Mouse (Mus musculus) kidney, embryonic 16.5 days (tissue): ENCODE results near the gene Olfr15. TPM values are rescaled to one million over a fixed set of nuclear protein-coding genes. Genes with fewer than 3 reads are reported as not detected.
"Not testable (repeated sequence)": the region's sequence is repeated elsewhere in the genome, so short reads cannot be mapped to it uniquely, and the experiment has no call there.

Experiments used
- ATAC-seq: fragments of 200-750 bp; cut with Nextera tagmentation; 2 replicates; pipeline ENCODE4 v1.8.0; 2017; ENCODE audit warnings: moderate TSS enrichment; ENCODE audit not compliant: low FRiP score, low TSS enrichment
- H3K27ac ChIP-seq: fragments of 300-500 bp; sonication (generic); 2 replicates; pipeline ENCODE4 v1.5.1; 2014; ENCODE audit warnings: low read length
- H3K27me3 ChIP-seq: fragments of 300-500 bp; sonication (generic); 2 replicates; pipeline ENCODE4 v1.6.1; 2014; ENCODE audit warnings: low read length, control low read depth, mixed read lengths; ENCODE audit not compliant: insufficient read depth
- H3K36me3 ChIP-seq: fragments of 300-500 bp; sonication (generic); 2 replicates; pipeline ENCODE4 v1.6.1; 2014; ENCODE audit warnings: low read length, control low read depth, mixed read lengths; ENCODE audit not compliant: insufficient read depth
- H3K4me1 ChIP-seq: fragments of 300-500 bp; sonication (generic); 2 replicates; pipeline ENCODE4 v1.6.1; 2014; ENCODE audit warnings: low read length, control low read depth, mixed read lengths; ENCODE audit not compliant: insufficient read depth
- H3K4me2 ChIP-seq: fragments of 300-500 bp; sonication (generic); replicated peaks from 2 replicates; pipeline ENCODE4 v1.6.1; 2014; ENCODE audit warnings: low read depth, low read length
- H3K4me3 ChIP-seq: fragments of 300-500 bp; sonication (generic); 2 replicates; pipeline ENCODE4 v1.5.1; 2014; ENCODE audit warnings: mild to moderate bottlenecking, low read length
- H3K9ac ChIP-seq: fragments of 300-500 bp; sonication (generic); replicated peaks from 2 replicates; pipeline ENCODE4 v1.6.1; 2014; ENCODE audit warnings: low read length
- H3K9me3 ChIP-seq: fragments of 300-500 bp; sonication (generic); 2 replicates; pipeline ENCODE4 v1.6.1; 2016; ENCODE audit warnings: low read length, control low read depth
- WGBS: fragments of 180-500 bp; shearing (Covaris S2); extraction: QIAGEN DNeasy Blood & Tissue Kit; methylation state at CpG from one replicate; pipeline ENCODE4 v1.1.7; 2014; 5-methylcytosine and 5-hydroxymethylcytosine counted together
- polyA plus RNA-seq: library from polyadenylated mRNA; unstranded; fragments of >200 nt; fragmentation: Nextera tagmentation; extraction: Ambion mirVana; gene quantifications from 2 replicates; pipeline ENCODE4 v1.2.1, GENCODE M21; 2015

Gene Olfr15
- polyA plus RNA-seq, 1 experiment from 2014 or later, result not detected

GRCm38 (mm10) chr16:3842989-3843388, 12.3 kb downstream of the Olfr15 start:
- WGBS, result 29% methylated on average over 4 of the region's 4 CpGs
- H3K4me2 ChIP-seq, result no peak overlapping the region
- peaks cover 5% of the 10 kb centered on the region for H3K4me1 ChIP-seq
- no peaks in the 10 kb centered on the region for H3K27me3 ChIP-seq
- no peak overlapping the region for H3K4me3 ChIP-seq
- no peak overlapping the region for H3K9ac ChIP-seq
- ATAC-seq, result no peak
- H3K36me3 ChIP-seq, result no peaks in the 10 kb centered on the region
- H3K9me3 ChIP-seq, result no peaks in the 10 kb centered on the region
- no peak overlapping the region for H3K27ac ChIP-seq

GRCm38 (mm10) chr16:3843796-3844195, 13.1 kb downstream of the Olfr15 start:
- H3K4me3 ChIP-seq, result no peak overlapping the region
- peaks cover 7% of the 10 kb centered on the region for H3K4me1 ChIP-seq
- no peaks in the 10 kb centered on the region for H3K9me3 ChIP-seq
- WGBS, result 80% methylated on average over 1 of the region's 1 CpGs
- no peaks in the 10 kb centered on the region for H3K27me3 ChIP-seq
- H3K9ac ChIP-seq, result no peak overlapping the region
- H3K27ac ChIP-seq, result no peak overlapping the region
- no peak overlapping the region for H3K4me2 ChIP-seq
- no peak for ATAC-seq
- H3K36me3 ChIP-seq, result no peaks in the 10 kb centered on the region

GRCm38 (mm10) chr16:3846711-3847518, 16.2 kb downstream of the Olfr15 start, which contains the start of gene Zfp174:
Gene Zfp174, plus strand, starts transcription at chr16:3847268.
- ATAC-seq, result peak; percentile 100
- 3% methylated on average over 38 of the region's 38 CpGs for WGBS
- Histone ChIP-seq H3K9me3 (no peaks in the 10 kb centered on the region), H3K27me3 (no peaks in the 10 kb centered on the region), H3K4me2 (peak within 1 kb of the TSS; percentile 76), H3K36me3 (no peaks in the 10 kb centered on the region), H3K4me3 (peak within 1 kb of the TSS; percentile 78), H3K27ac (peak within 1 kb of the TSS; percentile 32), H3K9ac (peak within 1 kb of the TSS; percentile 77), H3K4me1 (peaks cover 7% of the 10 kb centered on the region)

GRCm38 (mm10) chr16:3847871-3848270, 17.2 kb downstream of the Olfr15 start:
- Histone ChIP-seq H3K27me3 (no peaks in the 10 kb centered on the region), H3K4me3 (peak overlapping the region; percentile 78), H3K4me2 (peak overlapping the region; percentile 76), H3K27ac (no peak overlapping the region), H3K9me3 (no peaks in the 10 kb centered on the region), H3K4me1 (peaks cover 7% of the 10 kb centered on the region), H3K9ac (peak overlapping the region; percentile 77), H3K36me3 (no peaks in the 10 kb centered on the region)
- 70% methylated on average over 4 of the region's 4 CpGs for WGBS
- no peak for ATAC-seq

GRCm38 (mm10) chr16:3848416-3848815, 17.7 kb downstream of the Olfr15 start:
- ATAC-seq, result no peak
- H3K4me3 ChIP-seq, result no peak overlapping the region
- WGBS, result 81% methylated on average over 3 of the region's 3 CpGs
- H3K4me2 ChIP-seq, result no peak overlapping the region
- H3K4me1 ChIP-seq, result peaks cover 7% of the 10 kb centered on the region
- no peaks in the 10 kb centered on the region for H3K27me3 ChIP-seq
- H3K9me3 ChIP-seq, result no peaks in the 10 kb centered on the region
- H3K9ac ChIP-seq, result no peak overlapping the region
- H3K36me3 ChIP-seq, result no peaks in the 10 kb centered on the region
- no peak overlapping the region for H3K27ac ChIP-seq

GRCm38 (mm10) chr16:3851301-3851700, 20.6 kb downstream of the Olfr15 start:
- H3K9ac ChIP-seq, H3K27me3 ChIP-seq, H3K9me3 ChIP-seq, H3K27ac ChIP-seq, ATAC-seq, H3K4me2 ChIP-seq, H3K36me3 ChIP-seq, H3K4me3 ChIP-seq: not testable (repeated sequence)
- 84% methylated on average over 13 of the region's 13 CpGs for WGBS
- peaks cover 15% of the 10 kb centered on the region for H3K4me1 ChIP-seq

GRCm38 (mm10) chr16:3852586-3852985, 21.9 kb downstream of the Olfr15 start:
- no peak overlapping the region for H3K27ac ChIP-seq
- no peak for ATAC-seq
- no peak overlapping the region for H3K4me2 ChIP-seq
- 46% methylated on average over 12 of the region's 12 CpGs for WGBS
- no peaks in the 10 kb centered on the region for H3K9me3 ChIP-seq
- no peaks in the 10 kb centered on the region for H3K27me3 ChIP-seq
- no peak overlapping the region for H3K9ac ChIP-seq
- H3K4me3 ChIP-seq, result no peak overlapping the region
- H3K36me3 ChIP-seq, result no peaks in the 10 kb centered on the region
- peaks cover 13% of the 10 kb centered on the region for H3K4me1 ChIP-seq

GRCm38 (mm10) chr16:3854437-3855182, 23.9 kb downstream of the Olfr15 start:
- H3K36me3 ChIP-seq, result no peaks in the 10 kb centered on the region
- H3K27ac ChIP-seq, result peak overlapping the region; percentile 84
- H3K4me3 ChIP-seq, result no peak overlapping the region
- WGBS, result 41% methylated on average over 11 of the region's 11 CpGs
- H3K9ac ChIP-seq, result no peak overlapping the region
- H3K4me2 ChIP-seq, result no peak overlapping the region
- H3K27me3 ChIP-seq, result no peaks in the 10 kb centered on the region
- H3K4me1 ChIP-seq, result peaks cover 8% of the 10 kb centered on the region; the same call in 1 of the 2 replicates
- no peaks in the 10 kb centered on the region for H3K9me3 ChIP-seq
- ATAC-seq, result peak; percentile 81

- Histone ChIP-seq H3K27me3 (no peaks in the 10 kb centered on the region), H3K4me3 (no peak overlapping the region), H3K27ac (no peak overlapping the region), H3K9ac (no peak overlapping the region), H3K36me3 (peaks cover 4% of the 10 kb centered on the region; the same call in 1 of the 2 replicates), H3K9me3 (no peaks in the 10 kb centered on the region), H3K4me2 (no peak overlapping the region), H3K4me1 (peaks cover 8% of the 10 kb centered on the region; the same call in 1 of the 2 replicates)
- 80% methylated on average over 1 of the region's 1 CpGs for WGBS
- no peak for ATAC-seq
Measured at GRCm38 (mm10) chr16:3855776-3856175, 25.1 kb downstream of the Olfr15 start.

GRCm38 (mm10) chr16:3859254-3859653, 28.6 kb downstream of the Olfr15 start:
- 93% methylated on average over 4 of the region's 4 CpGs for WGBS
- Histone ChIP-seq H3K9me3 (no peaks in the 10 kb centered on the region), H3K36me3 (peaks cover 14% of the 10 kb centered on the region), H3K4me3 (no peak overlapping the region), H3K9ac (no peak overlapping the region), H3K4me2 (no peak overlapping the region), H3K4me1 (peaks cover 5% of the 10 kb centered on the region; the same call in 1 of the 2 replicates), H3K27me3 (no peaks in the 10 kb centered on the region), H3K27ac (no peak overlapping the region)
- ATAC-seq, result no peak
